Mouse (Mus musculus) intestine, embryonic 16.5 days (tissue): ENCODE results near the gene Ank2. TPM values are rescaled to one million over a fixed set of nuclear protein-coding genes. Genes with fewer than 3 reads are reported as not detected.

Experiments used
- ATAC-seq: fragments of 200-750 bp; cut with Nextera tagmentation; 2 replicates; pipeline ENCODE4 v1.8.0; 2017; ENCODE audit warnings: moderate TSS enrichment, moderate library complexity
- H3K27ac ChIP-seq: fragments of 300-500 bp; sonication (generic); 2 replicates; pipeline ENCODE4 v1.5.1; 2014; ENCODE audit warnings: mild to moderate bottlenecking, low read length
- H3K27me3 ChIP-seq: fragments of 300-500 bp; sonication (generic); replicated peaks from 2 replicates; pipeline ENCODE4 v1.6.1; 2014; ENCODE audit warnings: low read length, control low read depth, mixed read lengths; ENCODE audit not compliant: control insufficient read depth, insufficient read depth
- H3K36me3 ChIP-seq: fragments of 300-500 bp; sonication (generic); 2 replicates; pipeline ENCODE4 v1.6.1; 2014; ENCODE audit warnings: low read length, control low read depth; ENCODE audit not compliant: control insufficient read depth, insufficient read depth
- H3K4me1 ChIP-seq: fragments of 300-500 bp; sonication (generic); 2 replicates; pipeline ENCODE4 v1.6.1; 2014; ENCODE audit warnings: low read length, control low read depth, mixed read lengths; ENCODE audit not compliant: control insufficient read depth, insufficient read depth
- H3K4me2 ChIP-seq: fragments of 300-500 bp; sonication (generic); 2 replicates; pipeline ENCODE4 v1.6.1; 2014; ENCODE audit warnings: low read depth, low read length, control low read depth
- H3K4me3 ChIP-seq: fragments of 300-500 bp; sonication (generic); 2 replicates; pipeline ENCODE4 v1.5.1; 2014; ENCODE audit warnings: mild to moderate bottlenecking, low read length
- H3K9ac ChIP-seq: fragments of 300-500 bp; sonication (generic); 2 replicates; pipeline ENCODE4 v1.6.1; 2014; ENCODE audit warnings: low read depth, low read length
- H3K9me3 ChIP-seq: fragments of 300-500 bp; sonication (generic); 2 replicates; pipeline ENCODE4 v1.6.1; 2016; ENCODE audit warnings: low read length, control low read depth; ENCODE audit not compliant: control insufficient read depth
- WGBS: fragments of 180-500 bp; shearing (Covaris S2); extraction: QIAGEN DNeasy Blood & Tissue Kit; methylation state at CpG from one replicate; pipeline ENCODE4 v1.1.7; 2014; 5-methylcytosine and 5-hydroxymethylcytosine counted together
- polyA plus RNA-seq: library from polyadenylated mRNA; unstranded; fragments of >200 nt; fragmentation: Nextera tagmentation; extraction: Ambion mirVana; gene quantifications from 2 replicates; pipeline ENCODE4 v1.2.1, GENCODE M21; 2015

The Ank2 gene
- polyA plus RNA-seq, 1 experiment from 2014 or later, result 15.8 TPM

DNA sequence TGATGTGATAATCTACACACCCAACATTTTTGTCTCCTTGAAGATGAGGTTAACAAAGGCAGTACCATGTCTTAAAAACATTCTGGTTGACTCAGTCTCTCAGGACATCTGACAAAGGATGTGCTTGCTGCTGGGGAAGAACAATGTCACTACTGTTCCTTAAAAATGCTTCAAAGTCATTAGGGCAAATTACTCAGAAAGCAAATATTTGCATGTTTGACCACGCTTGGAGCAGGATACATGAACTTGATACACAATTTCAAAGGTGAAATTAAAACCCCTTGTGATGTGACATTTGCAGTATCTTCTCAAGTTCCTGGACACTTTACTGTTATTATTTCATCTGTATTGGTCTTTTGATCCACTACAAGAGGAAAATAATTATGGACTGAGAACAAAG is 371.5 kb downstream of the Ank2 start:
- H3K27me3 ChIP-seq, result no peaks in the 10 kb centered on the region
- H3K36me3 ChIP-seq, result no peaks in the 10 kb centered on the region
- ATAC-seq, result no peak
- no peak overlapping the region for H3K27ac ChIP-seq
- 59% methylated on average over 1 of the region's 1 CpGs for WGBS
- H3K9ac ChIP-seq, result no peak overlapping the region
- H3K9me3 ChIP-seq, result no peaks in the 10 kb centered on the region
- H3K4me3 ChIP-seq, result no peak overlapping the region
- H3K4me1 ChIP-seq, result peaks cover 11% of the 10 kb centered on the region
- no peak overlapping the region for H3K4me2 ChIP-seq

DNA sequence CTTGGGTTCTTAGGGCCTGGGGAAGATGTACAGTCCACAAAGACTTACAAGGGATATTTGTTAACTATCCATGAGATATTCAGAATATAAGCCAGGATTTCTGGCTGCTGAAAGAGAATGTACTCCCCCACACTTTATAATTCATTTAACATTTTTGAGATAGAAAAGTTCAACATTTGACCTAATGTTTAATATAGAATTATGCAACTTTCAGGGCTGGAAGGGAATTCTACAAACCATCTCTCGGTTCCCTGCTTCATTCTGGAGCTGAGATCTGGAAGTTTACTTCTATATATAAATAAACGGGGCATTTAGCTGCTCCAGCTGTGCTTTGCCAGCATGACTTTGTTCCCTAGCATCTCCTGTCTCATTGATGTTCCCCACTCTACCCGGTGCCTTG is 372.9 kb downstream of the Ank2 start:
- Histone ChIP-seq H3K9me3 (no peaks in the 10 kb centered on the region), H3K4me3 (no peak overlapping the region), H3K9ac (no peak overlapping the region), H3K36me3 (no peaks in the 10 kb centered on the region), H3K27ac (no peak overlapping the region; the same call in 1 of the 2 replicates), H3K4me1 (peaks cover 11% of the 10 kb centered on the region), H3K4me2 (no peak overlapping the region), H3K27me3 (no peaks in the 10 kb centered on the region)
- no peak for ATAC-seq
- 30% methylated on average over 3 of the region's 3 CpGs for WGBS

DNA sequence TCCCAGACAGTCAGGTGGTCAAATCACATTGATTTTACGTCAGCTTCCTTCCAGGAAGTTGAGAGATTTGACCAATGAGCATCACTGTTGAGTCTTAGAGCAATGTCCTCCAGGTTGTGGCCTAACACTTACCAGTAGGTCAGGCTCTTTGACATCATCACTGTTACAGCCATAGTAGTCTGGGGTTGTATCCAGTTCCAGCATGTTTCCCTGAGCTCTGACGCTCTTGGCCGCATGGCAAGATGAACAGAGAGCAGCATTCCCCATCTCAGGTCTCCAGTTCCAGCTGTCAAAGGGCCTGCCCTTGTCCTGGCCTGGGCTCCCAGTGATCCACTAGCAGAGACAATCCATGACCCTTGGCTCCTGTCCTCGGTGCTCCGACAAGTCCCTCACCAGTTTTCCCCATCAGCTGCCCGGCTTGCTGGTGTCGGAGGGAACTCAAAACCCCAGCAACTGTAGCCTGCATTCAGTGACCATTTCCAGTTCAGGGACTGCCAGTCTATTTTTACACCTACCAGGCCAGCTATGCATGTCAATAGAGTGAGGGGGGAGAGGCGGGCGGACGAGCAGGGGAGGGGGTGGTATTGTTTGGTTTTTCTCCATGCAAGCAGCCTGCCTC is 374.7 kb downstream of the Ank2 start:
- WGBS, result 58% methylated on average over 10 of the region's 10 CpGs
- H3K4me1 ChIP-seq, result peaks cover 11% of the 10 kb centered on the region
- H3K9me3 ChIP-seq, result no peaks in the 10 kb centered on the region
- no peaks in the 10 kb centered on the region for H3K27me3 ChIP-seq
- no peak overlapping the region for H3K9ac ChIP-seq
- H3K27ac ChIP-seq, result peak overlapping the region; percentile 2; the same call in 1 of the 2 replicates
- no peak overlapping the region for H3K4me2 ChIP-seq
- no peaks in the 10 kb centered on the region for H3K36me3 ChIP-seq
- no peak for ATAC-seq
- no peak overlapping the region for H3K4me3 ChIP-seq

DNA sequence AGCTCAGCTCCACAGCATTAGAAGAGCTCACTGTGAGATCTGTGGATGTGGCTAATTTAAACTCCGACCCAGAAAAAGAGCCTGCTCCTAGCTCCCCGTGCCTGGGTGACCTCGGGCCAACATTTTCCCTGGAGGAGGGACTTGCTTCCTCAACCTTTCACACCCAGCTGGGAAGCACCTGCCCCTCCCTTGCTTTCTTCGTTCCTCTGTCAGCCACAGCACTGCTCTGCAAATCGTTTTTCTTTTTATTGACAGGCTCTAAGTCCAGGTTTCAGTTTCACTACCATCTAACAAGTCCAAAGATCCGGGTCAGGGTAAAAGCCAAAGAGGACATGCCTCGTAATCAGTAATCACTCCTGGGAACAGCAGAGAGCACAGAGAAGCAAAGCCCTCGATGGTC is 375.8 kb downstream of the Ank2 start:
- H3K36me3 ChIP-seq, result no peaks in the 10 kb centered on the region
- H3K9ac ChIP-seq, result 0 out of 2 replicates have a peak overlapping the region, but pooled peaks have one; percentile 37
- peaks cover 11% of the 10 kb centered on the region for H3K4me1 ChIP-seq
- peak; percentile 97 for ATAC-seq
- no peaks in the 10 kb centered on the region for H3K27me3 ChIP-seq
- 18% methylated on average over 8 of the region's 8 CpGs for WGBS
- H3K4me3 ChIP-seq, result peak overlapping the region; percentile 25; the same call in 1 of the 2 replicates
- no peaks in the 10 kb centered on the region for H3K9me3 ChIP-seq
- H3K27ac ChIP-seq, result peak overlapping the region; percentile 62
- peak overlapping the region; percentile 49 for H3K4me2 ChIP-seq

DNA sequence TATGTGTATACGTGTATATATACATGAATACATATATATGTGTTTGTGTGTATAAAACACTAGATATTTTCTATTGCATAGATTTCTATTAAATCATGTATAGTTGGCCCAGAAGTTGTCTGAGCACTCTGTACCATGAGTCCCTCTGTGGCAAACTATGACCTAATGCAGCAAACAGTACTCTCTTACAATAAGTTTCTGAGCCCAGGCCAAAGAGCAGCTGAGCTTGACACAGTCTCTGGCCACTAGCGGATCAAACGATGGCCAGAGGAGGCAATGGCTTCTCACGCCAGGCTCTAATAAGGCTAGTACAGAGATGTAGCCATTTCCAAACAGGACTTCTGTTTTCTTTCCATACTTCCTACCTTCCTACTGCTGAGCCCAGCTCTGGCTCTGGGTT is 380.4 kb downstream of the Ank2 start:
- H3K36me3 ChIP-seq, result no peaks in the 10 kb centered on the region
- no peak overlapping the region for H3K4me3 ChIP-seq
- H3K4me2 ChIP-seq, result no peak overlapping the region
- H3K4me1 ChIP-seq, result peaks cover 6% of the 10 kb centered on the region; the same call in 1 of the 2 replicates
- no peaks in the 10 kb centered on the region for H3K9me3 ChIP-seq
- WGBS, result 90% methylated on average over 4 of the region's 4 CpGs
- H3K27me3 ChIP-seq, result no peaks in the 10 kb centered on the region
- H3K9ac ChIP-seq, result no peak overlapping the region
- H3K27ac ChIP-seq, result no peak overlapping the region
- ATAC-seq, result no peak

DNA sequence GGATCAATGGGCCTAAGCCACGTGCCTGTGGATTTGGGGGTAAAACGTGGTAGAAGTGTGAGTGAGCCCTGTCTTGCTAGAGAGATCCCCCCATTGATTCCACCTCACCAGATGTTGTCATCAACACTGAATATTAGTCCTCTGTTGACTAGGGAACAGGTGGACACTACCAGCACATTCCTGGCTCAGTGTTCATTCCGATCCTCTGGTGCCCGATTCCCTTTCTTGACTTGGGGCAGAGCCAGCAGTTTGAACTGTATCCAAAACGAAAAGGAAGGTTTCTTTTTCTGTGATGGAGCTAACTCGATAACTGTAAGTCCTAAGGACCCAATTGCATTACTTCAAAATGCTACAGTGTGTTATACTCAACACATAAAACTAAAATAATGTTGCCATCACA is 382.9 kb downstream of the Ank2 start:
- Histone ChIP-seq H3K36me3 (no peaks in the 10 kb centered on the region), H3K27ac (no peak overlapping the region), H3K4me3 (no peak overlapping the region), H3K27me3 (no peaks in the 10 kb centered on the region), H3K9ac (no peak overlapping the region), H3K9me3 (no peaks in the 10 kb centered on the region), H3K4me2 (no peak overlapping the region), H3K4me1 (no peaks in the 10 kb centered on the region)
- WGBS, result 79% methylated on average over 6 of the region's 6 CpGs
- no peak for ATAC-seq

DNA sequence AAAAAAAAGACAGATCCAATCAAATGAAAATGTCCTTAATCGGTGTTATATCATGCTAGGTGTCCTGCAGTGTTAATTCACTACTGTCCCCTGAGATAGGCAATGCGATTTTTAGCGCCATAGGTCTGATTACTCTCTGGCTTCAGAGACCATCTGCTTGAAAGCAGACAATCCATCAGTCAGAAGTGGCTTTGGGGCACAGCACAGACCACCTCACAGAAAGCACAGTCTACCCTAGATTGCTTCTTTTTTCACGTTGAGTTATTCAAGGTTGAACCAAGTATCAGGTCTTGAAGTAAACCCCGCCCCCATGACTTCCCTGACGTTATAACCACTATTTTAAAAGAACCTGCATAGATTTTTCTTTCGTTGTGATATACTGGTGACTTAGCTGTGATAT is 385.9 kb downstream of the Ank2 start:
- no peaks in the 10 kb centered on the region for H3K36me3 ChIP-seq
- no peak overlapping the region for H3K27ac ChIP-seq
- no peak overlapping the region for H3K4me3 ChIP-seq
- H3K4me1 ChIP-seq, result no peaks in the 10 kb centered on the region
- no peak for ATAC-seq
- H3K9ac ChIP-seq, result no peak overlapping the region
- no peaks in the 10 kb centered on the region for H3K27me3 ChIP-seq
- no peaks in the 10 kb centered on the region for H3K9me3 ChIP-seq
- 80% methylated on average over 7 of the region's 7 CpGs for WGBS
- no peak overlapping the region for H3K4me2 ChIP-seq

DNA sequence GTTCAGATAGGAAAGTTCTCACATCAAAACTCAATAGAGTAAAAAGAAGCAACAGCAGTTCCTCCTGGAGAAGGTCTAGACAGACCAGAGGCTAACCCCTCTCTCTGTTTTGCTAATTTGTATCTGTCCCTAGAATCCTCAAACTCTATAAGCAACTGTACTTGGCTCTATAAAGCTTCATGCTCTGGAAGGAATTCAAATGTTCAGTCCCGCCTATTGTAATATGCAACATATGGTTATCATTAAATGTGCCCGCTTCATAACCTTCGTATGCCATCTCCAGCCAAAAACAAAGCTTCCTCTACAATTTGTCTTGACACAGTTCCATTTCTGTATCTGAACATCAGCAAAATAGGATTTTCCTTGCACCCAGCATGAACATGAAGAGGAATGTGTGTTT is 389.7 kb downstream of the Ank2 start:
- ATAC-seq, result no peak
- H3K4me3 ChIP-seq, result no peak overlapping the region
- H3K9me3 ChIP-seq, result no peaks in the 10 kb centered on the region
- no peaks in the 10 kb centered on the region for H3K36me3 ChIP-seq
- no peak overlapping the region for H3K9ac ChIP-seq
- H3K4me1 ChIP-seq, result no peaks in the 10 kb centered on the region
- WGBS, result 80% methylated on average over 3 of the region's 3 CpGs
- H3K27ac ChIP-seq, result no peak overlapping the region
- no peak overlapping the region for H3K4me2 ChIP-seq
- no peaks in the 10 kb centered on the region for H3K27me3 ChIP-seq

DNA sequence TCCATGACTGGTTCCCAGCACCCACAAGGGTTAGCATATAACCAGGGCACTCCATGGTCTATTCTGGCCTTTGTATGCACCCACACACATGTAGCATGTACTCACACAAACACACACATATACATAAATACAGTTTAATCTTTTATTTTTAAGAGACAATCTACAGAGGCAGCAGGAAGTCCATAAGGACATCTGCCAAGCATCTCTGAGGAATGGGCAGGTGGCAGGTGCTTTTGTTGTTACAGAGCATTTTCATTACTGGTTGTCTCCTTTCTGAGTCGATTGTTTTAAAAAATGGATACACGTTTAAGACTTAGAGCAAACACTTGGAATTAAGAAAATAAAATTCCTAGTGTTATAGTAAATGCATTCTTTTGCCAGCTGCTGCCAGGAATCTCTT is 390.7 kb downstream of the Ank2 start:
- 72% methylated on average over 2 of the region's 2 CpGs for WGBS
- H3K9me3 ChIP-seq, result no peaks in the 10 kb centered on the region
- H3K4me3 ChIP-seq, result no peak overlapping the region
- H3K4me2 ChIP-seq, result no peak overlapping the region
- no peak overlapping the region for H3K27ac ChIP-seq
- no peaks in the 10 kb centered on the region for H3K27me3 ChIP-seq
- no peaks in the 10 kb centered on the region for H3K4me1 ChIP-seq
- H3K36me3 ChIP-seq, result no peaks in the 10 kb centered on the region
- H3K9ac ChIP-seq, result no peak overlapping the region
- ATAC-seq, result no peak

DNA sequence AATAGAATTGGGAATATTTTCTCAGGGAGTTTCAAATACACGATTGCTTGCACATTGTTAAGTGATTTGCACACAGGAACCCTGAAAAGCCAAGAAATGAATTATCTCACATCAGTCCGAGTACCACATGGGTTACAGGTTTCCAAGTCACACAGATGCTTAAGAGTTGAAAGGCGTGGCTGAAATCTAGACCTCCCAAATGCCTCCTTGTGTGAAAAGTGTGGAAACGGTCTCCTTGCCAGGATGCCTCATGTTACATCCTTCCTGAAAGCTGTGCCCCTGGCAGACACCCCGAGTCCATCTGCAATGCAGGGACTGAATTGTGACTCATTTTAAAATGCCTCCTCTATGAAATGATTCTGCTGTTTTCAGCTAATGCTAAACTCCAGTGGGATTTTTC is 391.9 kb downstream of the Ank2 start:
- no peaks in the 10 kb centered on the region for H3K36me3 ChIP-seq
- no peak overlapping the region for H3K4me2 ChIP-seq
- no peak overlapping the region for H3K27ac ChIP-seq
- H3K9ac ChIP-seq, result no peak overlapping the region
- 71% methylated on average over 5 of the region's 5 CpGs for WGBS
- H3K9me3 ChIP-seq, result no peaks in the 10 kb centered on the region
- no peak overlapping the region for H3K4me3 ChIP-seq
- H3K27me3 ChIP-seq, result no peaks in the 10 kb centered on the region
- no peaks in the 10 kb centered on the region for H3K4me1 ChIP-seq
- ATAC-seq, result no peak
